Mouse (Mus musculus) CH12.LX (cell line): ENCODE measurements around the gene Entpd3. TPM values are rescaled to one million over a fixed set of nuclear protein-coding genes. Genes with fewer than 3 reads are reported as not detected.

Experiments used
- DNase-seq: peaks from one replicate; pipeline ENCODE4 v3.0.0-alpha.2; 2013; ENCODE audit errors: extremely low read depth
- H3K27ac ChIP-seq: 2 replicates; pipeline ENCODE4 v1.5.1; 2012; ENCODE audit warnings: low read depth, mild to moderate bottlenecking, control low read depth, moderate library complexity; ENCODE audit not compliant: insufficient read depth
- H3K27me3 ChIP-seq: replicated peaks from 2 replicates; pipeline ENCODE3; 2012; ENCODE audit warnings: inconsistent platforms
- H3K36me3 ChIP-seq, 2 experiments: replicated peaks in 1 of 2; 2 replicates each; pipeline versions ENCODE3 to v1.6.1; 2012; ENCODE audit warnings: inconsistent platforms in 1 of 2, low read length in 1 of 2, mild to moderate bottlenecking in 1 of 2, mixed read lengths in 1 of 2, moderate library complexity in 1 of 2; ENCODE audit not compliant: control insufficient read depth in 1 of 2, insufficient read depth in 1 of 2
- H3K4me1 ChIP-seq, 2 experiments: 2 replicates each; pipeline ENCODE4 v1.6.1; 2012; ENCODE audit warnings: inconsistent platforms in 1 of 2, moderate library complexity in 1 of 2; ENCODE audit not compliant: insufficient read depth in 2 of 2, control insufficient read depth in 1 of 2
- H3K4me2 ChIP-seq: 2 replicates; pipeline ENCODE4 v1.6.1; 2012; ENCODE audit warnings: low read depth, mild to moderate bottlenecking, control low read depth; ENCODE audit not compliant: poor library complexity, insufficient read depth, severe bottlenecking
- H3K4me3 ChIP-seq, 3 experiments: fragments of 150-350 bp in 1 of 3; sonication (generic) in 1 of 3; replicated peaks in 1 of 3; 2 replicates each; pipeline versions ENCODE3 to v1.5.1; 2011 to 2012; ENCODE audit warnings: low read depth in 2 of 3, low read length in 2 of 3, mild to moderate bottlenecking in 2 of 3, moderate library complexity in 2 of 3, control low read depth in 1 of 3, improper control_type of control experiment in 1 of 3, inconsistent platforms in 1 of 3, mixed read lengths in 1 of 3; ENCODE audit not compliant: poor library complexity in 1 of 3
- H3K79me2 ChIP-seq: replicated peaks from 2 replicates; pipeline ENCODE4 v1.6.1; 2012; ENCODE audit warnings: mild to moderate bottlenecking, moderate library complexity; ENCODE audit not compliant: control insufficient read depth, poor library complexity, insufficient read depth, severe bottlenecking; ENCODE audit errors: extremely low read depth
- H3K9ac ChIP-seq: 2 replicates; pipeline ENCODE4 v1.6.1; 2012; ENCODE audit warnings: low read depth, mild to moderate bottlenecking, control low read depth, moderate library complexity; ENCODE audit not compliant: insufficient read depth
- H3K9me3 ChIP-seq: replicated peaks from 2 replicates; pipeline ENCODE3; 2012; ENCODE audit warnings: low read length, inconsistent platforms, mixed read lengths
- CTCF ChIP-seq, 2 experiments: IDR thresholded peaks in 1 of 2; conservative IDR thresholded peaks in 1 of 2; 2 replicates each; pipeline ENCODE4 v1.5.1; 2011 to 2012; ENCODE audit warnings: low read depth in 2 of 2, low read length in 2 of 2, improper control_type of control experiment in 1 of 2, inconsistent platforms in 1 of 2, mild to moderate bottlenecking in 1 of 2, moderate library complexity in 1 of 2
- MAFK ChIP-seq: IDR thresholded peaks from 2 replicates; pipeline ENCODE4 v1.6.1; 2011; ENCODE audit warnings: low read length, improper control_type of control experiment; ENCODE audit not compliant: insufficient replicate concordance
- RAD21 ChIP-seq: IDR thresholded peaks from 2 replicates; pipeline ENCODE4 v1.6.1; 2011; ENCODE audit warnings: low read depth, mild to moderate bottlenecking, low read length, improper control_type of control experiment, moderate library complexity
- SMC3 ChIP-seq: IDR thresholded peaks from 2 replicates; pipeline ENCODE4 v1.6.1; 2011; ENCODE audit warnings: low read depth, low read length, improper control_type of control experiment
- UBTF ChIP-seq: IDR thresholded peaks from 2 replicates; pipeline ENCODE4 v1.6.1; 2012; ENCODE audit warnings: low read depth, mild to moderate bottlenecking, inconsistent platforms, low read length, improper control_type of control experiment, moderate library complexity
- USF1 ChIP-seq: IDR thresholded peaks from 2 replicates; pipeline ENCODE4 v1.6.1; 2014; ENCODE audit warnings: low read depth, mild to moderate bottlenecking, inconsistent platforms, low read length, improper control_type of control experiment
- ZC3H11A ChIP-seq: IDR thresholded peaks from 2 replicates; pipeline ENCODE4 v1.6.1; 2012; ENCODE audit warnings: low read depth, mild to moderate bottlenecking, inconsistent platforms, low read length, improper control_type of control experiment
- ZMIZ1 ChIP-seq: IDR thresholded peaks from 2 replicates; pipeline ENCODE4 v1.6.1; 2012; ENCODE audit warnings: low read depth, mild to moderate bottlenecking, inconsistent platforms, low read length, improper control_type of control experiment
- ZNF384 ChIP-seq: IDR thresholded peaks from 2 replicates; pipeline ENCODE4 v1.6.1; 2012; ENCODE audit warnings: low read depth, low read length, improper control_type of control experiment, inconsistent platforms
- dilution Hi-C: fragments of 300-500 bp; cut with MboI; formaldehyde crosslinking; loops from 2 replicates; pipeline ENCODE4 v1.14.3; 2020; ENCODE audit warnings: low sequenced_read_pairs; ENCODE audit not compliant: extremely low pct_unique_long_range_greater_than_20kb, extremely low pct_ligation_motif_present
- in situ Hi-C: fragments of 300-500 bp; cut with MboI; formaldehyde crosslinking; loops from 3 replicates; pipeline ENCODE4 v1.14.3; 2019; ENCODE audit warnings: low sequenced_read_pairs, low pct_ligation_motif_present, low pct_unique_long_range_greater_than_20kb, mixed read lengths
- polyA plus RNA-seq: library from polyadenylated mRNA; unstranded; fragments of >175 nt; gene quantifications from 2 replicates; pipeline ENCODE4 v1.2.1, GENCODE M21; 2012; ENCODE audit warnings: low read depth; ENCODE audit not compliant: insufficient read length
- total RNA-seq, 2 experiments: library from RNA; depleted of rRNA; stranded (reverse); fragments of 300-350 nt in 1 of 2; fragments of >200 nt in 1 of 2; gene quantifications; 2 replicates each; pipeline ENCODE4 v1.2.3; 2012 to 2014

The Entpd3 gene
- total and polyA plus RNA-seq, 3 experiments, result 0.04 TPM; not detected in 2

GRCm38 (mm10) chr9:120602839-120603511 is 63.4 kb downstream of the Entpd3 start:
- peak overlapping the region in 1 of 3 experiments; percentile 24 for H3K4me3 ChIP-seq

GRCm38 (mm10) chr9:120603512-120603908 is 63.9 kb downstream of the Entpd3 start:
- DNase-seq, result no peak
- dilution Hi-C loops (no loop called here), in situ Hi-C loops (no loop called here)
- no peaks in the 10 kb centered on the region for H3K36me3 ChIP-seq
- peaks cover 6 to 8% of the 10 kb centered on the region in 2 experiments for H3K4me1 ChIP-seq
- peaks cover 8% of the 10 kb centered on the region for H3K9me3 ChIP-seq
- H3K9ac ChIP-seq, result no peak overlapping the region
- H3K79me2 ChIP-seq, result no peaks in the 10 kb centered on the region
- H3K27ac ChIP-seq, result no peak overlapping the region
- no peak for TF ChIP-seq MAFK
- H3K4me3 ChIP-seq, result no peak overlapping the region
- no peak overlapping the region for H3K4me2 ChIP-seq
- peaks cover 4% of the 10 kb centered on the region for H3K27me3 ChIP-seq

More at GRCm38 (mm10) chr9:120602839-120603511, 63.4 kb downstream of the Entpd3 start:
- Histone ChIP-seq H3K9me3 (peaks cover 6% of the 10 kb centered on the region), H3K9ac (no peak overlapping the region), H3K27me3 (peaks cover 4% of the 10 kb centered on the region), H3K79me2 (no peaks in the 10 kb centered on the region), H3K36me3 (no peaks in the 10 kb centered on the region), H3K4me1 (peaks cover 6 to 8% of the 10 kb centered on the region in 2 experiments), H3K27ac (no peak overlapping the region), H3K4me2 (peak overlapping the region; percentile 54; the same call in 1 of the 2 replicates)
- DNase-seq, result peak; percentile 62
- dilution Hi-C loops, result no loop called here
- in situ Hi-C loops, result no loop called here
- TF ChIP-seq ZNF384 (no peak), SMC3 (peak; percentile 47), RAD21 (peak; percentile 58), CTCF (conservative IDR thresholded peaks at IDR 0.05 in 1 of 2, IDR thresholded peaks at IDR 0.05 in 1 of 2; ENCODE audit: low read depth in 2 of 2, low read length in 2 of 2) (peak; percentile 45 to 78; a peak in 3 of 4 replicates), ZC3H11A (no peak)
- TF ChIP-seq, all 38 proteins: peak for 3

- Histone ChIP-seq H3K4me2 (no peak overlapping the region), H3K27ac (no peak overlapping the region), H3K4me1 (peaks cover 6 to 8% of the 10 kb centered on the region in 2 experiments), H3K9me3 (peaks cover 8% of the 10 kb centered on the region), H3K36me3 (no peaks in the 10 kb centered on the region), H3K79me2 (no peaks in the 10 kb centered on the region), H3K27me3 (peaks cover 4% of the 10 kb centered on the region), H3K9ac (no peak overlapping the region), H3K4me3 (no peak overlapping the region)
- dilution Hi-C loops, result no loop called here
- DNase-seq, result no peak
- no peak for TF ChIP-seq USF1
- TF ChIP-seq ZMIZ1, result no peak
- TF ChIP-seq UBTF, result no peak
- in situ Hi-C loops, result no loop called here
Observed at GRCm38 (mm10) chr9:120603956-120604355, 64.3 kb downstream of the Entpd3 start.
